Mouse (Mus musculus): ENCODE data around the gene Hist1h3b.
A peak's percentile ranks its signal among the peaks of the same experiment; 100 is the strongest.

The Hist1h3b gene

GRCm38 (mm10) chr13:23779025-23779424 is 27.0 kb downstream of the Hist1h3b start:
- no peak for DNase-seq (ENCODE audit: low spot score)

DNA sequence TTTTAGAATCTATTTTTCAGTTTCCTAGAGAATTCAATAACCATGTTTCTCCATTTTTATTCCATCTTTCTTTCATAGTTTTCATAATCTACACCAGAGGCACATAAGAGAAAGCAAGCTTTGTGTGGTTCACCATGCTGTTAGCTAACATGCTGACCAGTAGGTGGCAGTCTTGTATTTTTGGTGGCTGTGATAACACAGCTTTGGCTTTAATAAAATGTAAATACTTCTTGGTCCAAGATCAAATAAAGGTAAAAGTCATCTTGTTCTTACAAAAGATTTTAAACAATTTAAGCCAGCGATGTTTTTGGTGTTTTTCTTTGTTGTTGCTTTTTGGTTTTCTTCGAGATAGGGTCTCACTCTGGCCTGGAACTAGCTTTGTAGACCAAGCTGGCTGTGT is 40.5 kb downstream of the Hist1h3b start:
- DNase-seq (ENCODE audit: low spot score), result peak; percentile 52

DNA sequence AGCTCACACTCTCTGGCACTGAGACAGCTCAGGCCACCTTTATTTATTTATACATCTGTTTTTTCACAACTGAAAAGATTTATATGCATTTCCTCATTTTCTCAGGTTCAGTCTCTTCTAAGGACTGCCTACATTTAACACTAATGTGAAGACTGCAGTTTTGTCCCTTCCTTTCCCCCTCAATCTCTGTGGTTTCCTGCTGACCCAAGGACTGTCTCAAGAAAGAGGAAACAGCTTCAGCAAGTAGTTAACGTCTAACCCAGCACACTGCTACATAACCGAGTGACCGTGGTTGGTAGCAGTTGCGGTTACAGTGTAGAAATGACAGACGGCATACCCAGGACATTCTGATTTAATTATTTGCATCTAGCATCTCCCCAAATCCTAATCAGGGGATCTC is 47.3 kb downstream of the Hist1h3b start:
- no peak for DNase-seq (ENCODE audit: low spot score)

Data from testis, postnatal 10 days (tissue).